Mouse (Mus musculus) fat pad, adult 2 months (tissue): ENCODE data around the gene Mug1.
"Not testable (repeated sequence)": the region's sequence is repeated elsewhere in the genome, so short reads cannot be mapped to it uniquely, and the experiment has no call there.

Experiments
- DNase-seq: peaks from one replicate; pipeline ENCODE4 v3.0.0-alpha.2; 2011; ENCODE audit warnings: low read depth, low spot score; ENCODE audit errors: extremely low read depth

Gene Mug1

DNA sequence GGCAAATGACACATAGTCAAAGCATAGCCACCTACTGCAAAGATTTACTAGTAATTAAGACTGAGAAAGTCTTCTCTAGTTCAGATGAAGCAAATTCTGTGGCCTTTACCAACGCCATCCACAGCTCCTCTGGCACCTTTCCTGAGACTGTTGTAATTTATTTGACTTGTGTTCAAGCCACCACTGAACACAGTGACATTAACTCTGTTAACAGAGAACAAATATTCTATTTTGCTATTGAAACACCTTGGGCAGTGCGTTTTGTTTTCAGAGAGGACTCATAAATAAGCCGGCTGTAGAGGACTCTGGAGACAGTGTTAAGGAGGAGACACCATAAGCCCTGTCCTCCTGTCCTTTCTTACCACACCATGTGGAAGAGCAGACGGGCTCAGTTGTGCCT is at the start of gene Mug1:
Gene Mug1 (plus strand): TSS at position 271 of the 400 bp plus-strand sequence.
- DNase-seq, result not testable (repeated sequence)

DNA sequence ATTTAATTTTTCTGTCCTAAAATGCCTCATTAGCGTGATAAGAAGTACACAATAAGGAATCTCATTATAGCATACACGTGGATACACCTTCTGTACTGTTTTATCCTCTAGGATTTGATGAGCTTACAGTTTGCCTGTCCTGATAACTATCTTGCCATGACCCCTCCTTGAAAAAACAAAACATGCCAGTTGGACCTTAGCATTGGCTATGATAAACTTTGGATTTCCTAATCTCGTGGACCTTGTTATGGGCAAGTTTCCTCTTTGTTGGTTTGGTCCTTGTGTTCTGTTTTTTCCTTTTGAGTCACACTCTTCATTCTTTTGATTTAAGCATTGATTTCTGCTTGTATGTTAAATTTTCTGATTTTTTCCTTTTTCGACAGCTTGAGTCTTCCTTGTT is 10.3 kb upstream of the Mug1 start:
- no peak for DNase-seq

DNA sequence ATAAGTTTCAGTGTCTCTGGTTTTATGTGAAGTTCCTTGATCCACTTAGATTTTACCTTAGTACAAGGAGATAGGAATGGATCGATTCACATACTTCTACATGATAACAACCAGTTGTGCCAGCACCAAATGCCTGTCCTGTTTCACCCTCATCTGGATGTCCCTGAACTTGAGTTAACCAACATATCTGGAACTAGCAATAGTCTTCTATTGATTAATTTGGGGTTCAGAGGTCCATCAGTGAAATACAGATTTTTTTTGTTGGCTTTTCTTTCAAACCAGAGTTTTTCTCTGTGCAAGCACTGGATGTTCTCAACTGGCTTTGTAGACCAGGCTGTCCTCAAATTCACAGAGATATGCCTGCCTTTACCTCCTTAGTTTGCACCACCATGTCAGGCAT is 2.0 kb upstream of the Mug1 start:
- no peak for DNase-seq

DNA sequence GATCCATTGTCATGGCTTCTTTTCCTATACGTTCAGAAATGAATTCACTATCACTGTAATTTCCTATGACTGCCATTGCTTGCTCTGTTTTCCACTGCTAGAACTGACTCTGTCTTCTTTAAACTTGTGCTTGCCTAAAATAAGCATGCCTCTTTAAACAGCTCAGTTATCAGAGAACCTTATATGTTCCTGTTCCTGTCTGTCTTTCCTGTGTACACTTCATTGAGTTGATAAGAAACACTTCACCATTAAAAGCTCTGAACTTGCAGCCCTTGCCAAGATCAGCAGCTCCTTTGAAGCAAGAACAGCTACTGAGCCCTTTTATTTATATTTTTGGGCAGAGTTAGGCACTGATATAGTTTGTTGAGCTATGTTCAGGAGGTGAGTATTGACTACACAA is 10.0 kb downstream of the Mug1 start:
- DNase-seq, result no peak
